Mouse (Mus musculus) kidney, postnatal 25 days (tissue): ENCODE measurements around the gene Msrb1.
A peak's percentile ranks its signal among the peaks of the same experiment; 100 is the strongest.
"Not testable (repeated sequence)": the region's sequence is repeated elsewhere in the genome, so short reads cannot be mapped to it uniquely, and the experiment has no call there.

Experiments
- DNase-seq, 2 experiments: peaks; one replicate each; pipeline ENCODE4 v3.0.0; 2021; ENCODE audit warnings: mixed read lengths in 2 of 2

Gene Msrb1

DNA sequence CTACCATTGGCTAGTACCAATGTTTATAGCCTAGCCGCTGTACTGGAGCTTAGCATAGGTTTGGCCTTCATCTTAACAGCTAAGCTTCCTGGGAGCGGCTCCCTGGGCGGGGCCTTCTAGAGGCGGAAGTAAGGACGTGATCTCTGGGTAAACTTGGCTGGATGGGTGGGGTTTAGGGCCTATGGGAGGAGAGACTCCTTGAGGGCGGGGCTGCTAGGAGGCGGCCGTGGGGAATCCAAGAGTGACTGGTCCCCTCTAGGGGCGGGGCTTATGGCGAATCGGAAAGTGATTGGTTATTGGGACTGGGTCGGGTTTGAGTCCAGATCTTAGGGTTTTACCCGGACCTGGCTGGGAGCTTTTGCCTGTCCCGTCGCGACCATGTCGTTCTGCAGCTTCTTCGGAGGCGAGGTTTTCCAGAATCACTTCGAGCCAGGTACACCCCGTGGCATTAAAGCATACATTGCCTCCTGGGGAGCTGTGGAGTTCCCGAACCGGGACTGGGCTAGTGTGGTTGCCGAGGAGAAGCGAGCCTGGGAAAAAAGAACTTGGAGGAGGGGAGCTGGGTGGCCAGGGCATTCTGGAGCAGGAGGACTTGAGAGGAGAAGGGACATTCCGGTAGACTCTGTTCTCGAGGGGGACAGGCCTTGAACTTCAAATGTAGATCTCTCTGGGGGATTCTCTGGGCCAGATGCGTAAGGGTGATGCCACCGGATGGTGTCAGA is at the start of gene Msrb1:
Msrb1 (plus strand) TSS at position 313 of the 722 bp plus-strand sequence.
- peak; percentile 98 to 99 for DNase-seq

DNA sequence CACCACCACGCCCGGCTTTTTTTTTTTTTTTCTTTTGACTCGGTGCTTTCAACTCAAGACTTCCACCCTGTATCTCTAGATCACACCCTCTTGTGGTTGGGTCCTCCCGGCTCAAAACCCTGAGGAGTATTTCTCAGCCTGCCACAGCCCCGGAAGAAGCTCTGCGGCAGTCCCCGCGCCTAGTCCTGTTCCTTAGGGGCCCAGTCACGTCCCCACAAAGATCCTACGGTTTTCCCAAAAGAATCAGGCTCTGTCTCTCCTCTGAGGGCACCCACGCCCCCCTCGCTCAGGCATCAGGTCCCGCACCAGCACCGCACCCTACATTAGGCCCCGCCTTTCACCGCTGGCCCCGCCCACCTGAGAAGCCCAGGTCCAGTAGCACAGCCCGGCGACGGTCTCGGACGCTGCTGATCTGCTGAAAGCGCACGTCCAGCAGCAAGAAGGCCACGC is 49.3 kb upstream of the Msrb1 start:
- DNase-seq: peak; percentile 76 to 81

DNA sequence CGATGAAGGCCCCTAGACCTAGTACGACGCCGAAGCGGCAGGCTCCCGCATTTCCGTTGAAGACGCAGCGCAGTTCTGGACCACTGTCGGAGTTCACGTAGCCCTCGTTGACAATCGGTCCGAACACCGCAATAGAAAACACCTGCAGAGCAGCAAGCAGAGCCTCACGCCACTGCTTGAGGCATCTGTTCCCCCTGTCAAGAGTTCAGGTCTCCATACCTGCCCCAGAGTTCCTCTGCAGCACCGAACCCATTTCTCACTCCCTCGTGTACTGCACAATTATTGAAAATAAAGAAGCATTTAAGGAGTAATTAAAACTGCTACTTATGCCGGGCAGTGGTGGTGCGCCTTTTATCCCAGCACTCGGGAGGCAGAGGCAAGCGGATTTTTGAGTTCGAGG is 48.8 kb upstream of the Msrb1 start:
- no peak for DNase-seq

DNA sequence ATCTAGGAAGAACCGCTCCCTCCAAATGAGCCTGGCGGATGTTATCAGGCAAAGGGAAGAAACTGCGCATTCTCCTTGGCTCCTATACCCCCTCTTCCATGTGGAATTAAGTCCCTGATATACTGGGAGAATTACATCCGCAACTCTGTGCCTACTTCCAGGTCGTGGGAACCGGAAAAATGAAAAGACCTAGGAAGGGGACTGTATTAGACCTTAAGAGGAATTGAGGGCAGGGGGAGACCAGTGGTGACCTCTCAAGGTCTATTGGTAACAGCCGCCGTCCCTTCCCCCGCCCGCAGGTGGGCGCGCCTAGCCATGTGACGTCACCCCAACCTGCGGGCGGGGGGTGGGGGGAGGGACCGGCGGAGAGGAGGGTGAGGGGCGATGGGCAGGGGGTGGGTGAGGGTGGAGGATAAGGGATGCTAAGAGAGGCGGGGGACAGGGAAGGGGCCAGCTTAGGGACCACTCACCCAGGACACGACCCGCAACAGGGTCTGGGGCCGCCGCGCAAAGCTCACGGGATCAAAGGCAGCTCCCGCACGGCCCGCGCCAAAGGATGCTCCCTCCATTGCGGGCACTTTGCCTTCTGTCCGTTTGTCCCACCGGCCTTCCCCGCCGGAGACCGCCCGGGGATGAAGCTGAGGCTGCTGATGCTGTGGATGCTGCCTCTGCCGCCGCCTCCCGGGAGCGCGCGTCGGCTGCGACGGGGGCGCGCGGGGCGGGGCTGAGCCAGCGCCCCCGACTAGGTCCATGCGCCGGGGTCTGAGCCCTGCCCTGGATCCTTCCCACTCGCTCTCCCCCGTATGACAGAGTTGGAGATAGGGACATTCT is 47.0 kb upstream of the Msrb1 start, which contains the start of gene Syngr3:
Syngr3 (minus strand) TSS at position 705 of the 831 bp plus-strand sequence.
- no peak for DNase-seq

DNA sequence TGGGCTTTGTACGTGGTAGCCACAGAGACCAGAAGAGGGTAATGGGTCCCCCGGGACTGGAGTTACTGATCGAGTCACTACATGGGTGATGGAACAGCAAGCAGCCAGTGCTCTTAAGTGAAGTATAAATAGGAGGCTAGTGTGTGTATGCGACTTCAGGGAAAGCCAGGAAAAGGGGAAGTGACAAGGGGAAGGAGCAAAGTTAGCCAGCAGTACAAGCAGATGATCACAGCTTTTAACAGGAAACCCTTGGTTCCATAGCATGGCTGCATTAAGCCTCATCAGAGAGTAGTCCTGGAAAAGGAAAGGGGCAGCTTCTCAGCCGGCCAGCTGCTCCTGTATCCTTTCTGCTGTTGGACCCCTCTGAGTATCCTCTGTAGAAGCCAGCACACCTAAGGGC is 44.1 kb upstream of the Msrb1 start:
- DNase-seq: no peak

DNA sequence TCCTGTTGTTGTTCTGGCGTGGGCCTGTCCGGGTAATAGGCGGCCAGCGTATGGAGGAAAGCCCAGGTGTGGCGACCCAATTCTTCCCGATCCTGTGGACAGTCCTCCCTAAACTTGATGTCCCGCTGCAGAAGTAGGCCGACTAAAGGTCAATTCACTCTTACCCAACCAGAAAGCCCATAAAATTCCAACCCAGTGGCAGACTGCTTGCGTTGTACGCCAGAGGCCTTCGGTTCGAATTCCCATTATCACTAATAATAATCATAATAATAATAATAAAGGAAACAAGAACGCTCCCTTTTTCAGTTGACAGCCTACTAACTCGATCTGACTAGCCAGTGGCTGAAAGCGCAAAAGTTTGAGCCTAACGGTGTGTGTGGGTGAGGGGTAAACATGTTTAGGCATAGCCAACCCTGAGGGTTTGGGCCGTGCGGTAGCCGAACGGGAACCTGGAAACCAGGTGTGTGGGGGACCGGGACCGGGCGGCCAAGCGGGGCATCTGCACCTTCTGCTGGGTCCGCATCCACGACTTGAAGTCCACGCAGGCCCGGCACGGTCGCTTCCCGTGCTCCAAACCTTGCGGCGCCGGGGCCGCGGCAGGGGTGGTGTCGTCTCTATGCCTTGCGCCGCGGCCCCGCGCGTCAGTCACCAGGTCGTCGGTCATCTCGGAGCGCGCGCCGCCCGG is 41.0 kb upstream of the Msrb1 start:
- DNase-seq: peak in 1 of 2 experiments; percentile 28

DNA sequence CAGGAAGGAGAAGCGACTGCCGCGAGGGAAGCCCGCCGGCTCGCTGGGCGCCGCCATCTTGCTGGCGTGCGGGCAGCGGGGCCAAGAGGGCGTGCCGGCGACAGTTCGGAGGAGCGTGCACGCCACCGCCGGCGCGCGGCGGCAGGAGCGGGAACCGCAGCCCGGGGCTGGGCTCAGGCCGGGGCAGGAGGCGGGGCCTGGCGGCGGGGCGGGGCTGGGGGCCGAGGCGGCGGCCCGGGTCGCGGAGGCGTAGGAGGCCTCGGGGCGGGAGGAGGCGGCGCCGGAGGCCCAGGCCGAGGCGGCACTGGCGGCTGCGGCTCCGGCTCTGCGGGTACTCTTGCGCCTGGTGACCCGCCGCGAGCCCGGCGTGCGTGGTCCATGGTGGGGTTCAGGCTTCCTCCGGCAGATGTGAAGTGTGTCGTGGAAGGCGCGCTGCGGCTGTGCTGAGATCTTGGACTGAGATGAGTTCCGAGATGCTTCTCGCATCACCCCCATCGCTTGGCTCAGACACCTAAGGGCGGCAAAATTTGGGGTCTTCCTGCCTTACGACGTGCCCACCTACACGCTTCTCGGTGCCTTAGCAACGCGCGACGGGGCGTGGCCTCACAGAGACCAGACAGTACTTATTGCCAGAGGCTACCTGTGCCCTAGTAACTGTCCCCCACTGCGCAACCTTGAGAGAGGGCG is 40.3 kb upstream of the Msrb1 start, which contains the start of the genes Gfer and Noxo1:
Gfer (minus strand) TSS at position 146 of the 687 bp plus-strand sequence.
Noxo1 (plus strand) TSS at position 224 of the 687 bp plus-strand sequence.
- DNase-seq: peak; percentile 88 to 95

DNA sequence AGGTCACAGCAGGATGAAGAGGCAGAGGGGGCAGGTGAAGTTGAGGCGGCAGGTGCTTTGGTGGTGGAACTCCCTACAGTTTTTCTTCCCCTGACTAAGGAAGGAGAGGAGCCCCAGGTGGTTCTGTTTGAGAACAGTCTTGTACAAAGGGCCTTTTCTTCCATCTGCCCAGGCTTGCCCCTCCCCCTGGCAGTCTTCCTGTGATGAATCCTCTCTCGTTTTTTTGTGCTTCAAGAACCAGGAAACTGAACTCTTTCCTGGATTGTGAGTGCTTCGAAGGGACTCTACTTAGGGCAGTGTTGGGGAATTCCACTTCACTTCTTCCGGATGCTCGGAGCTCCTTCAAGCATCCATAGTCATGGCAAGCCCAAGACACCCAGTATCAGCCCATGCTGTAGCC is 38.5 kb upstream of the Msrb1 start:
- DNase-seq: peak in 1 of 2 experiments; percentile 52

DNA sequence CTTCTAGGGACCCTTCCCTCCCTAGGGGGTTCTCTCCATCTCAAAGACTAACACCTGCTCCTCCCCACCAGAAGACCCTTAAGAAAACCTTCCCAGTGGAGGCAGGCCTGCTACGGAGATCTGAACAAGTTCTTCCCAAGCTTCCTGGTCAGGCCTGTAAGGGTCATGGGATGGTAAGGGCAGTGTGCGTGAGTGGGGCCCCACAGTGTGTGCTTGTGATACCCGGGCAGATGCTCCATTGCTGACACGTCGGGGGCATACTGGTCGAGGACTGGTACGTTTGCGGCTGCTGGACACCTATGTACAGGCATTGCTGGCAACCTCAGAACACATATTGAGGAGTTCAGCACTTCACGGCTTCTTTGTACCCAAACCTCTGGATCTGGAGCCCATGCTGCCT is 37.7 kb upstream of the Msrb1 start:
- DNase-seq: no peak

DNA sequence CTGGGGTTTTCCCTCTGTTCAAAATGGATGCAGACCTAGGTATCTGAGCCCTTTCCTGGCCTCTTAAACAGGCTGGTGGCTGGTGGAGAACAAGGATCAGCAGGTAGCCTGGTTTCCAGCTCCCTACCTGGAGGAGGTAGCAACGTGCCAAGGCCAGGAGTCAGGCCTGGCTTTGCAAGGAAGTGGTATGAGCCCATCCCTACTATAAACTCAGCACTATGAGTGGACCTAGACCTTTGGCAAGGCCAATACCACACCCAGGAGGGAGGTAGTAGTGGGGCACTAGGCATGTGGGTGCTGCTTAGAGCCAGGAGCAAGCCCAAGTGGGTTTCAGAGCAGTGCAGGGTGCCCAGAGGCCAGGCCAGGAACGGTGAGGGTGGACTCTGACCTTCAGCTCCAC is 37.0 kb upstream of the Msrb1 start:
- peak in 1 of 2 experiments; percentile 34 for DNase-seq

DNA sequence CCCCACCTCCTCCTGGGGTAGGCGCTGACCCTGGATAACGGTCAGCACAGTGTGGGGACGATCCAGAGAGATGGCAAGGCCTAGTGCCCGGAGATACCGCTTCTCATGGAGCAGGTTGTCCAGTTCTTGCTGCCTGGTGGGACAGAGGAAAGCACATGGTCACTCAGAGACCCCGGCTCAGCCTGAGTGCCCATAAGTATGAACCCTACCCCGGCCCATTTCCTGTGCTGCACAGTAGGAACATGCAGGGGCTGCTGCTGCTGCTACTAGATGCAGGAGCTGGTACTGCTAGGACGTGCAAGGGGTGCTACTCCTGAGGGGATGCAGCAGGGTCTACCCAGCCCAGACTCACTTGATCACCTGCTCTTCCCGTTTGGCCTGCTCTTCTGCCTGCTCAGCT is 35.2 kb upstream of the Msrb1 start:
- DNase-seq: no peak

DNA sequence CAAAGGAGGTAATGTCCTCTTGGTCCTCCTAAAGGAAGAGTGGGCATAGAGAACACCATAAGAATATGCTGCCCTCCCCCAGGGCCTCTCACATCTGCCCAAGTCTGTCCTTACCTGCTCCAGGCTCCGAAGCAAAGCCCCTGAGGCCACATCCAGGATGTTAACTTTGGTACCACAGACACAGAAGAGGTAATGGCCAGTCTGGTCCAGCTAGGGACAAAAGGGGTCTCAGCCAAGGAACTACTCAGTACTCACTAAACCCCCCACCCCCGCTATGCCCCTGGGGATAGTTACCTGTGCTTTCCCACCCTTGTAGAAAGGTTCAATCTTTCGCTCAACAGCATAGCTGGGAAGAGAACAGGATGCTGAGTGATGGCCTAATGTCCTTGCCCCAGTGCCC is 30.6 kb upstream of the Msrb1 start:
- DNase-seq: peak in 1 of 2 experiments; percentile 33

DNA sequence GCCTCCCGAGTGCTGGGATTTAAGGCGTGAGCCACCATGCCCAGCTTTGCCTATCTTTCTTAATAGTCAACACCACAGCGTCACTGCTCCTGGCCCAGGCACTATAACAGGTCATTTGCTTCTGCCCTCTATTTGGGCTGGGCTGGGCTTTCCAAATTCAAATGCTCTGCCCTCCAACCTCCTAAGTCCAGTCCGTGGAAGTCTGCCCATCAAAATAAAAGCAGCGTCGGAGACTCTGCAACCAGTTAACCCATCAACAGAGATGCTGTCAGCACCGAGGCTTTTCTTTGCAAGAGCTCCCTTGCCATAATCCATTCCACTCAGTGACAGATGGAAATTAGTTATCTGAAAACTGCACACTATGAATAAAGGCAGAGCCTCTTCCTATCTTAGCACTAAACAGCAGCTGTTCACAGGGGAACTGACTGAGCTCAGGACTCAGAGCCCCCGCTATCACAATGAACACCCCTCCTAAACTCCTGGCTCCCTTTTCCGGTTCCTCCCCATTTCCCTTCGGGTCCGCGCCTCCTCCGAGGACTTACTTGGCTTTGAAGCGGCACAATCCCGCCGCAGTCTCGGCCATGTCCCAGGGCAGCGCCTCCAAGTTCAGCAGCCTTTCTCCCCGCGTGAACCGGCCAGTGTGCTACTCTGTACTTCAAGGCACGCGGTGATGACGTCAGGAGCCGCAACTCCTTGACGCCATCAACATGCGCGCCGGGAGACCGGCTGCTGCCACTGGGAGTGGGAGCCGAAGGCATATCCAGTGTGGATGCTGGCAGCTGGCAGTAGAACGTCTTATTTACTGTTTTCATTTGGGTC is 29.3 kb upstream of the Msrb1 start, which contains the start of gene Tbl3:
Tbl3 (minus strand) TSS at position 679 of the 819 bp plus-strand sequence.
- peak; percentile 96 for DNase-seq

DNA sequence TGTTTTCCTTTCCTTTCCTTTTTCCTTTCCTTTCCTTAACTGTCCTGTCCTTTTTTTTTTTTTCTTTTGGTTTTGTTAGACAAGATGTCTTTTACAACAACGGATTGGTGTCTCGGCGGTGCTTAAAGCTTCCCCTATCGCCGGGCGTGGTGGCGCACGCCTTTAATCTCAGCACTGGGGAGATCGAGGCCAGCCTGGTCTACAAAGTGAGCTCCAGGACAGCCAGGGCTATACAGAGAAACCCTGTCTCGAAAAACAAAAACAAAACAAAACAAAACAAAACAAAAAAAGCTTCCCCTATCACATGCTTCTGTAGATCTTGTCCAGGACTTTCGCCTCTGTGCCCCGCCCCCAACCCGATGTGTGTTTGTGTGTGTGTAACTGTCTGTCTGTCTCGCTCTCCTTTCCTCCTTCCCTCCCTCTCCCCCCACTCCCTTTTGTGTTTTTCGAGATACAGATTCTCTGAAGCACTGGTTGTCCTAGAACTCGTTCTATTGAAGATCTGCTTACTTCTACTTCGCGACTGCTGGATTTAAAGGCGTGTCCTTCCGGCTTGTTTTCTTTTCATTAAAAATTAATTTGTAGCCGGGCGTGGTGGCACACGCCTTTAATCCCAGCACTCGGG is 28.5 kb upstream of the Msrb1 start:
- peak in 1 of 2 experiments; percentile 39 for DNase-seq

DNA sequence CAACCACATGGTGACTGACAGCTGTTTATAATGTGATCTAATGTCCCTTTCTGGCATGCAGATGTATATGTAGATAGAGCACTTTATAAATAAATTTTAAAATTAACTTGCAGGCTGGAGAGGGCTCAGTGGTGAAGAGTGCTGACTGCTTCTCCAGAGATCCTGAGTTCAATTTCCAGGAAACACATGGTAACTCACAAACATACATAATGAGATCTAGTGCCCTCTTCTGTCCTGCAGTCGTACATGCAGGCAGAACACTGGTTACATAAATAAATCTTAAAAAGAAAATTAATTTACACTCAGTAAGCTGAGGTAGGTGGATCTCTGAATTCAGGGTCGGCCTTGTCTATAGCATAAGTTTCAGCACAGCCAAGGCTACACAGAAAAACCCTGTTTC is 27.8 kb upstream of the Msrb1 start:
- no peak for DNase-seq

DNA sequence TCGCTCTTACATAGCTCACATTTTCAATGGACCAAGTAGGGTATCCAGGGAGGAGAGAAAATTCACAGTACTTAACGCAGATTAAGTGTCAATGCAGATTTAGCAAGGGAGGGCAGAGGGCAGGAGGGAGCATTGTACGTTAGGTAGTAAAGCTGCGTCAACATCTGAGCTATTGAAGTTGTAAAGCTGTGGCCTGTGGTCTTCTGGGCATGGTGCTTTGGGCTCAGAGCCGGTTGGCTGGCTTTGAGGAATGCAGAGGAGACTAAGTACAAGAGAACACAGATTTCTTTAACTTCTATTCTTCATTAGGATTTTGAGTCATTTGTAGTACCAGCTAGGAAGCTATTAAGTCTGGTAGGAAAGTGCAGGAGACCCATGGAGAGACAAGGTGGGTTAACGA is 20.9 kb upstream of the Msrb1 start:
- DNase-seq: no peak

DNA sequence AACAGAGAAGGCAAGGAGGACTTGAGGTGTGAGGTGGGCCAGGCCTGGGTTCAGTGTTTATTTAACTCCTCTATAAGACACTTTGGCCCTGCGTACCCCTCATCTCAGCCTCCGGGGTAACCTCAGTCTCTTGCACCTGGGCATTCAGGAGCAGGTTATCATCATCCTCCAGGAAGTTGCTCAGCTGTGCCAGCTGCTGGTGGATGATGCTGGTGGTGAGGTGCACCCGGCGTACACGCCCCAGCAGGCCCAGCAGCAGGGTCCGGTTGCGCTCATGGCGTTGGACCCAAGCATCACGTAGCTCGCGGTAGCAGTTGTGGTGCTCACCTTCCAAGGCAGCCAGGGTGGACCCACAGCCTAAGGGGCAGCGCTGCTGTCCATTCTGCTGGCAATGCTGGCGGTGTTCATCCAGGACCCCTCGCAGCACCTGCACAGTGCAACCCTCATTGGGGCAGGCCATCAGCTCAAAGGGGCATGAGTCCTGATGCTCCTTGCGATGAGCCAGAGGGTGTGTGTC is 20.2 kb upstream of the Msrb1 start:
- DNase-seq: no peak

DNA sequence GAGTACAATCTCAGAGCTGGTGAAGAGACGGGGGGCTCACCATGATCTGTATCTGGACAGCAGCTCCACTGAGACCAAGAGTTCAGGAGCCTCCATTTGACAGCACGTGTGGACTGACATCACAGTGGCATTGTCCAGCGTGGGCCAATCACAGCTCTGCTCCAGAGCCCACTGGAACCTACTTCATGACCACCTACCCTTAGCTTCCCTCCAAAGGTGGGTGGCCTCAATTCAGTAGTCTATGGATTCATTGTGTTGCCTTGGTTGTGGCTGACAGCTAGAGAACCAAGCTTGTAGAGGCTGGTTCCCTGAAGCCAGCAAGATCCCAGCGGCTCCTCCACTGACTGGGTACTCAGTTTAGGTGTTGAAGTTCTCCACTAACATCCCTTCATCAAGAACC is 18.5 kb upstream of the Msrb1 start, which contains the start of the genes Rnf151 and Rps2:
Rnf151 (minus strand) TSS at position 121 of the 400 bp plus-strand sequence.
Rps2 (plus strand) TSS at position 174 of the 400 bp plus-strand sequence.
- no peak for DNase-seq

DNA sequence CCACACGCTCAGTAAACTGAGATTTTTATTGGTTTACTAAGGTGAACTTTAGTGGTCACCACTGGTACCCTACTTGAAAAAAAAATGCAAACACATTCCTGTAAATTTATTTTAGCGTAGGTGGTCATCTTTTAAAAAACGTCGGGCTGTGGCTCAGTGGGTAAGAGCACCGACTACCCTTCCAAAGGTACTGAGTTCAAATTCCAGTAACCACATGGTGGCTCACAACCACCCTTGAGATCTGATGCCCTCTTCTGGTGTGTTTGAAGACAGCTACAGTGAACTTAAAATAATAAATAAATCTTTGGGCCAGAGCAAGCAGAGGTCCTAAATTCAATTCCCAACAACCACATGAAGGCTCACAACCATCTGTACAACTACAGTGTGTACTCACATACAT is 17.5 kb upstream of the Msrb1 start:
- not testable (repeated sequence) for DNase-seq

DNA sequence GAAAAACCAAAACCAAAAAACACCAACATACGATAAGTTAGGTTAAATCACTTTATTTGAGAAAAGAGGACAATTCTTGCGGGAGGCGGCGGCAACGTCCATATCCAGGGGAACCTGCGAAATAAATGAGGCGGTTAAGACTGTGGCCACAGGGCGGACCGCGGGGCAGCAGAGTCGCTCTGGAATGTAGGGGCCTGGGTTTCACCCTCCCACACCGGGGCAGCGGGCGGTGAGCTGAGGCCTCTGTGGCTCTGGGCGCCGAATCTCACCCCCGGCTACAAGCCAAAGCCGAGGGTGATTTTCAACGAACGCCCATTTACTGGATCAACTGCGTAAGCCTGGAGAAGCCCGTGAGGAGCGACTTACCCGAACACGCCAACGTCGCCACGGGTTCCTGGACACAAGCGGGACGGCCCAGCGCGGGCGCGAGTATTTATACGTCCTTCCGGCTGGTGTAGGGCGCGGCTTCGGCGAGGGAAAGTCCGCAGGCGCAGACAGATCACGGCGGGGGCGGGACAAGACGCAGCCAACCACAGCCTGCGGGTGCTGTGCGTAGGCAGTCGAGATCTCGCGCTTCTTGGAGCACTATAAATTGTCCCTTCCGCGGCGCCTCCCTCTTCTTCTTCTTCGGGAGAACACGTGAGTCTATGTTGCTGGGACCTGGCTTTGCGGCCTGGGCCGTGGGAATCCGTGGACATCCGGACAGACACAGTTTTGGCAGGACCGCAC is 16.8 kb upstream of the Msrb1 start:
- DNase-seq: peak; percentile 99
